Mouse (Mus musculus) neural tube, embryonic 12.5 days (tissue): Measurements from ENCODE around the gene Paxx. TPM values are rescaled to one million over a fixed set of nuclear protein-coding genes. Genes with fewer than 3 reads are reported as not detected.

Source experiments
- ATAC-seq: fragments of 200-750 bp; cut with Nextera tagmentation; 2 replicates; pipeline ENCODE4 v1.8.0; 2017; ENCODE audit warnings: low read depth, mild to moderate bottlenecking, moderate TSS enrichment, moderate library complexity; ENCODE audit not compliant: low FRiP score
- H3K27ac ChIP-seq: fragments of 300-500 bp; sonication (generic); 2 replicates; pipeline ENCODE4 v1.5.1; 2016
- H3K27me3 ChIP-seq: fragments of 300-500 bp; sonication (generic); replicated peaks from 2 replicates; pipeline ENCODE4 v1.6.1; 2016; ENCODE audit warnings: mild to moderate bottlenecking
- H3K36me3 ChIP-seq: fragments of 300-500 bp; sonication (generic); 2 replicates; pipeline ENCODE4 v1.6.1; 2016; ENCODE audit warnings: mild to moderate bottlenecking
- H3K4me1 ChIP-seq: fragments of 300-500 bp; sonication (generic); 2 replicates; pipeline ENCODE4 v1.6.1; 2016
- H3K4me2 ChIP-seq: fragments of 300-500 bp; sonication (generic); replicated peaks from 2 replicates; pipeline ENCODE4 v1.6.1; 2016; ENCODE audit warnings: mild to moderate bottlenecking
- H3K4me3 ChIP-seq: fragments of 300-500 bp; sonication (generic); 2 replicates; pipeline ENCODE4 v1.5.1; 2016
- H3K9ac ChIP-seq: fragments of 300-500 bp; sonication (generic); 2 replicates; pipeline ENCODE4 v1.6.1; 2016; ENCODE audit warnings: mild to moderate bottlenecking
- H3K9me3 ChIP-seq: fragments of 300-500 bp; sonication (generic); 2 replicates; pipeline ENCODE4 v1.6.1; 2016; ENCODE audit warnings: mild to moderate bottlenecking
- WGBS: fragments of 180-500 bp; shearing (Covaris S2); methylation state at CpG from one replicate; pipeline ENCODE4 v1.1.7; 2016; 5-methylcytosine and 5-hydroxymethylcytosine counted together
- polyA plus RNA-seq: library from polyadenylated mRNA; unstranded; fragments of >200 nt; fragmentation: Nextera tagmentation; extraction: Ambion mirVana; gene quantifications from 2 replicates; pipeline ENCODE4 v1.2.1, GENCODE M21; 2016

Paxx gene
- polyA plus RNA-seq, 1 experiment from 2014 or later = 52.5 TPM

- WGBS = 63% methylated on average over 6 of the region's 6 CpGs
- H3K9me3 ChIP-seq = no peaks in the 10 kb centered on the region
- H3K4me1 ChIP-seq = peaks cover 15% of the 10 kb centered on the region
- no peak overlapping the region for H3K4me3 ChIP-seq
- no peak overlapping the region for H3K27ac ChIP-seq
- H3K9ac ChIP-seq = no peak overlapping the region
- no peak for ATAC-seq
- no peak overlapping the region for H3K4me2 ChIP-seq
- no peaks in the 10 kb centered on the region for H3K27me3 ChIP-seq
- H3K36me3 ChIP-seq = peaks cover 3% of the 10 kb centered on the region
Measured at GRCm38 (mm10) chr2:25497846-25498575, 37.1 kb upstream of the Paxx start.

- H3K4me3 ChIP-seq = no peak overlapping the region
- no peaks in the 10 kb centered on the region for H3K27me3 ChIP-seq
- no peaks in the 10 kb centered on the region for H3K36me3 ChIP-seq
- no peak overlapping the region for H3K4me2 ChIP-seq
- H3K9me3 ChIP-seq = no peaks in the 10 kb centered on the region
- ATAC-seq = no peak
- peaks cover 6% of the 10 kb centered on the region for H3K4me1 ChIP-seq
- WGBS = 45% methylated on average over 4 of the region's 4 CpGs
- no peak overlapping the region for H3K9ac ChIP-seq
- H3K27ac ChIP-seq = no peak overlapping the region
Measured at GRCm38 (mm10) chr2:25496462-25496861, 35.6 kb upstream of the Paxx start.

DNA sequence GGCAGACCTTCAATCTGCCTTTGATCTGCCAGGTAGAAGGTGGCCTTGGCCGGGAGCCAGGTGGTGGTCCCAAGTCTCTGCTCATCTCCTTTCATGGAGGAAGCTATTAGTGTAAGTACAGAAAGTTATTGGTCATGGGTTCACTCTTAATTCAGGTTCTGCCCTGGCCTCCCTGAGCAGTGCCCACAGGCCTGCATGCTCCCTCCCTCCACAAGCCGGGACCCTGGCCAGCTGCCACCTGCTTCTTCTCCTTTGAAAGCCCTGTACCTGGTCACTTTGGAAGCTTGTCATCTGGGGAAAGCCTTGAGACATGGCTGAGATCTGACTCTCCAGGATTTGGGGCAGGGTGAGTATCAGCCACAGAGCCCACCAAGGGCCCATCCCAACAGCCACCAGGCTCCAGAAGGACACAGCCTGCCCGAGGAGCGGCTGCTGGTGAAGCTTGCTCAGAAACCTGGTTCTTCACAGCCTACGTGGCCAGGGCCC is 32.6 kb upstream of the Paxx start, which contains the start of gene Lcn12:
TSS of gene Lcn12 (minus strand) at position 436 of the 486 bp plus-strand sequence.
- Histone ChIP-seq H3K27me3 (no peaks in the 10 kb centered on the region), H3K4me2 (no peak within 1 kb of the TSS), H3K4me1 (no peaks in the 10 kb centered on the region), H3K9ac (no peak within 1 kb of the TSS), H3K9me3 (no peaks in the 10 kb centered on the region), H3K36me3 (no peaks in the 10 kb centered on the region), H3K27ac (no peak within 1 kb of the TSS), H3K4me3 (no peak within 1 kb of the TSS)
- no peak for ATAC-seq
- WGBS = 83% methylated on average over 5 of the region's 5 CpGs

DNA sequence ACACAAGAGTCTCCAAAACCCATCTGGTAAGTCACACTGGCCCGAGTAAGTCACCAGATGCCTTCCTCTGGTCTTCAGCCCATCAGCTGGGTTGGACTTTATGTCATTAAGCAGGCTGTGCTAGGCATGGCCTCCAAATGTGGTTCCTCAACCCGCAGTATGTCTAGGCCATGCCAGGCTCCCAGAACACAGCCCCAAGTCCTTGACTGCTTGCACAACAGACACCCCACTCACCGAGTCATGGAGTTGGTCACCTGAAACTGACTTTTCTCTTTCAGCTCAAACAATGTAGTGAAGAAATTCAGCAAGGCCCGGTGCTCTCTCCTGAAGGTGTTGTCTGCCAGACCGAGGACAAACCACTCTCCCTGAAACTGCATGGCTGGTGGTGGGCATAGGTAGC is 32.1 kb upstream of the Paxx start:
- ATAC-seq = no peak

DNA sequence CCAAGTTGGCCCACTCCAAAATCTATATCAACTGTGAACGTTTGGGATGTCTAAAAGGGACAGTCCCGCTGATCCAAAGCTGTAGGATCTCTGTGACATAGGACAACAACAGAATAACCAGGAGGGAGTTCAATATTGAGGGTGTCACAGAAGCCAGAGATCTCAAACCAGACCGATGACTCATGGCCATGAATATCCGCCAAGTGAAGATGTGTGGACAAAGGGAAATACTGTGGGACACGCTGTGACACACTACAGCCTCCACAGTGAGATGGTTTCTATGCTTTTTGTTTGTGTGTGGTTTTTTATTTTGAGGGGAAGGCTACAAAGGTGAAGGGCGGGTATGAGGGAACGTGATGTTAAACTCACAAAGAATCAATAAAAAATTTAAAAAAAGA is 27.8 kb upstream of the Paxx start:
- no peak overlapping the region for H3K4me2 ChIP-seq
- no peaks in the 10 kb centered on the region for H3K4me1 ChIP-seq
- H3K27me3 ChIP-seq = no peaks in the 10 kb centered on the region
- H3K9me3 ChIP-seq = no peaks in the 10 kb centered on the region
- H3K27ac ChIP-seq = no peak overlapping the region
- no peaks in the 10 kb centered on the region for H3K36me3 ChIP-seq
- H3K4me3 ChIP-seq = no peak overlapping the region
- H3K9ac ChIP-seq = no peak overlapping the region
- no peak for ATAC-seq
- 81% methylated on average over 7 of the region's 7 CpGs for WGBS

More for the DNA sequence above, 32.1 kb upstream of the Paxx start:
- no peaks in the 10 kb centered on the region for H3K9me3 ChIP-seq
- no peak overlapping the region for H3K27ac ChIP-seq
- H3K4me3 ChIP-seq = no peak overlapping the region
- H3K4me2 ChIP-seq = no peak overlapping the region
- H3K36me3 ChIP-seq = no peaks in the 10 kb centered on the region
- no peaks in the 10 kb centered on the region for H3K4me1 ChIP-seq
- no peak overlapping the region for H3K9ac ChIP-seq
- WGBS = 86% methylated on average over 5 of the region's 5 CpGs
- no peaks in the 10 kb centered on the region for H3K27me3 ChIP-seq

DNA sequence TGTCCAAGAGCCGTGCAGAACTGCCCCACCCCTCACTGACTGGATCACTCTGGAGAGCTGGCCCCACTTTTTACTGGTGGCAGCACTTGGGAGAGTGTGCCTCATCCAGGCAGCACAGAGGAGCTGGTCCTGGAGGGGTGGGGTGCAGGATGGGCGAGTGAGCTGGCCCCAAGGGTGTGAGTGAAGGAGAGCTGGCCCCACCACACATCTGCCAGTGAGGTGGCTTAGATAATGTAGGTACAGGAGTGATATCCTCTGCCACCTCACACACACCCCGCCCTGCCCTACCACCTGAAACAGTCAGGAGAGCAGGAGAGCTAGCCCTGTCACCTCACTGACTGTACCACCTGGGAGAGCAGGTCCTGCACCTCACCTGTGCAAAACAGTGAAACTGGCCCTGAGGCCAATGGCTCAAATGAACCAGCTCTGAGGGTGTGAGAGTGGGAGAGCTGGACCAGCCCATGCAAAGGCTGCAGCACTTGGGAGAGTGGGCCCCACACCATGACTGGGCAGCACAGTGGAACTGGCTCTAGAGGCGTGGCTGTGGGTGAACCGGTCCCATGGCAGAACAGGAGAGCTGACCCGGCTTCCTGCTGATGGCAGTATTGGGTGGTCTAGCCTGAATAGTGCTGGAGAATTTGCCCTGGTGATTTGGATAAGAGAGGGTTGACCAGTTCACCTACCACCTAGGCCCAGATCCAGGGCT is 27.2 kb upstream of the Paxx start:
- WGBS = 77% methylated on average over 6 of the region's 6 CpGs
- H3K27me3 ChIP-seq = no peaks in the 10 kb centered on the region

GRCm38 (mm10) chr2:25484901-25485647 is 24.2 kb upstream of the Paxx start:
- Histone ChIP-seq H3K9me3 (no peaks in the 10 kb centered on the region), H3K4me3 (no peak overlapping the region)
- WGBS = 73% methylated on average over 11 of the region's 11 CpGs

More for the DNA sequence above, 27.2 kb upstream of the Paxx start:
- Histone ChIP-seq H3K9me3 (no peaks in the 10 kb centered on the region), H3K27ac (no peak overlapping the region), H3K9ac (no peak overlapping the region), H3K4me1 (no peaks in the 10 kb centered on the region), H3K4me3 (no peak overlapping the region), H3K4me2 (no peak overlapping the region), H3K36me3 (no peaks in the 10 kb centered on the region)
- ATAC-seq = no peak

GRCm38 (mm10) chr2:25482969-25483368 is 22.1 kb upstream of the Paxx start:
- H3K4me3 ChIP-seq = no peak overlapping the region
- H3K4me2 ChIP-seq = no peak overlapping the region
- WGBS = 28% methylated on average over 7 of the region's 7 CpGs
- no peaks in the 10 kb centered on the region for H3K36me3 ChIP-seq
- H3K27me3 ChIP-seq = no peaks in the 10 kb centered on the region
- H3K9me3 ChIP-seq = no peaks in the 10 kb centered on the region
- H3K9ac ChIP-seq = no peak overlapping the region
- no peaks in the 10 kb centered on the region for H3K4me1 ChIP-seq
- no peak overlapping the region for H3K27ac ChIP-seq
- ATAC-seq = no peak

More at GRCm38 (mm10) chr2:25484901-25485647, 24.2 kb upstream of the Paxx start:
- ATAC-seq = no peak
- H3K9ac ChIP-seq = no peak overlapping the region
- H3K27ac ChIP-seq = no peak overlapping the region
- H3K4me2 ChIP-seq = no peak overlapping the region
- H3K27me3 ChIP-seq = no peaks in the 10 kb centered on the region
- H3K4me1 ChIP-seq = no peaks in the 10 kb centered on the region
- H3K36me3 ChIP-seq = no peaks in the 10 kb centered on the region

DNA sequence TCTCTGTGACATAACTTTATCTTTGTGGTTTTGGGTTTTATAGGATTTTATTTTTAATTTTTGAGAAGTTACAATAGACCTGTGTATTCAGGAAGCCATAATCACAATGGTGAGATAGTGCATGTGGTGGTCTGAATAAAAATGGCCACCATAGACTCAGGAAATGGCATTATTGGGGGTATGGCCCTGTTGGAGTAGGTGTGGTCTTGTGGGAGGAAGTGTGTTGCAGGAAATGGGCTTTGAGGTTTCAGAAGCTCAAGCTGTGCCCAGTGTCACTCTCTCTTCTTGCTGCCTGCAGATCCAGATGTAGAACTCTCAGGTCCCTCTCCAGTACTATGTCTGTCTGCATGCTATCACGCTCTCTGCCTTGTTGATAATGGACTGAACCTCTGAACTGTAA is 19.6 kb upstream of the Paxx start:
- no peaks in the 10 kb centered on the region; the same call in 1 of the 2 replicates for H3K27me3 ChIP-seq
- H3K4me2 ChIP-seq = no peak overlapping the region
- H3K27ac ChIP-seq = no peak overlapping the region
- 100% methylated on average over 1 of the region's 1 CpGs for WGBS
- no peaks in the 10 kb centered on the region for H3K4me1 ChIP-seq
- H3K9me3 ChIP-seq = no peaks in the 10 kb centered on the region
- no peak overlapping the region for H3K9ac ChIP-seq
- no peak for ATAC-seq
- H3K4me3 ChIP-seq = no peak overlapping the region
- H3K36me3 ChIP-seq = no peaks in the 10 kb centered on the region

DNA sequence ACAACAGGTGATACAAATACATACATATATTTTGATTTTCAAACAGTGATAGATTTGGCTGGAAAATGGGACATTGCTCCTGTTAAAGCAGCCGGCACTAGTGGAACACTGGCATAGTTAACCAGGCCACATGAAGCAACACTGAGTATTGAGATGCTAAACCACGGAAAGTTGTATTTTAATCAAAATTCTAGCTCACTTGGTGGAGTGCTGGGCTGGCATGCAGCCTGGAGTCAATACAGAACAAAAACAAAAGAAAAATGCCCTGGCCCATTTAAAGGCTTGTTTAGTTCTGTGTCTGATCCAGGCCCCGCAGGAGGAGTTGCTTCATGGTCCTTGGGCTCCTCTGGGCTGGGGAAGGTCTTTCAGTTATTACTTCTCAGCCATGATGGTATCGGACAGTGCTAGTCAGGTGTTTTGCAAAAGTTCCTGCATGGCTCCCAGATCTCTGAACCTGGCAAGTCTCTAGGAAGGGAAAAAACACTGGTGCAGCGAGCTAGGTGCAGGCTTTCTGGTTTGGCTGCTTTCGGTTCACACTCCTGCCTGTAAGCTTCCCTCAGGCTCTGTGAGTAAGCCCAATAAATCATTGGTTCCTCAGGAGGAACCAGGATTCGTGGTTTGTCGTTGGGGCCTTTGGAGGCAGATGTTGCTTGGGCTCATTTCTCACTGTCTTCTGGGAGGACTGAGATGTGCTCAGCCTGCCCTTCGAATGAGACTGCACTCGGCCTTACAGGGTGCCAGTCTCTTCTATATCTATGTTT is 18.8 kb upstream of the Paxx start:
- WGBS = 73% methylated on average over 10 of the region's 10 CpGs
- no peak for ATAC-seq
- H3K4me3 ChIP-seq = no peak overlapping the region
- H3K4me2 ChIP-seq = no peak overlapping the region
- H3K4me1 ChIP-seq = no peaks in the 10 kb centered on the region
- H3K9me3 ChIP-seq = no peaks in the 10 kb centered on the region
- no peak overlapping the region for H3K27ac ChIP-seq
- no peak overlapping the region for H3K9ac ChIP-seq
- H3K27me3 ChIP-seq = no peaks in the 10 kb centered on the region; the same call in 1 of the 2 replicates
- H3K36me3 ChIP-seq = no peaks in the 10 kb centered on the region

DNA sequence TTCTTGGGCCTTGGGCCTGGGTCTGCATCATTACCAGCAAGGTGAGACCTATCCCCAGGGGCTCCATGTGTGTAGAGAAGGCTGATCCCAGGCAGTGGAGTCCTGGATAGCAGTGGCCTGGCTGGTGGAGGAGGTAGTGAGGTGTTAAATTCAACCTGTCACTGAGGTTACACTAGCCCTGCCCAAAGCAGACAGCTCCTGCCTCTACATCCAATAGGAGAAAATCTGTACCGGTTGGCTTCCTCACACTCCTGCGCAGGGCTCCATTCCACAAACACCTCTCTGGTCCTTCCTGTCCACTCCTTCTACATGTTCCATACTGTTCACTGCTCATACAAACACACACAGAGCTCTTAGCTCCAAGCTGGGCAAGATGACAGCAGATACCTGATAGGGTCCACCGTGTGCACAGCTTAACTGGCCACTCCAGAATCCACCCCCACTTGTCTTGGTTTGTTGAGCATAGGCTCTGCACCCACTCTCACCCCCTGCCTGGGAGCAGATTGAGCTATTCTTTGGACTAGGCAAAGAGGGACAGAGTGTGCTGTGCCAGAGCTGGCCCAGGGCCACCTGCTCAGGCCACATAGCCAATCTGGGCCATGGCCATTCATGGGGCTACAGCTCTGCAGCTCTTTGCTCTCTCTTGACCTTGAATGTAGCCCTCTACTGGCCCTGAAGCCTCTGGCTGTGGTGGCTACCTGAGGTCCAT is 17.2 kb upstream of the Paxx start:
- Histone ChIP-seq H3K4me3 (no peak overlapping the region), H3K27ac (no peak overlapping the region), H3K4me1 (no peaks in the 10 kb centered on the region), H3K4me2 (no peak overlapping the region), H3K9ac (no peak overlapping the region), H3K9me3 (no peaks in the 10 kb centered on the region), H3K36me3 (no peaks in the 10 kb centered on the region), H3K27me3 (no peaks in the 10 kb centered on the region; the same call in 1 of the 2 replicates)
- WGBS = 91% methylated on average over 3 of the region's 3 CpGs
- no peak for ATAC-seq
